Mouse (Mus musculus): ENCODE data around the gene Gimap7.

DNA sequence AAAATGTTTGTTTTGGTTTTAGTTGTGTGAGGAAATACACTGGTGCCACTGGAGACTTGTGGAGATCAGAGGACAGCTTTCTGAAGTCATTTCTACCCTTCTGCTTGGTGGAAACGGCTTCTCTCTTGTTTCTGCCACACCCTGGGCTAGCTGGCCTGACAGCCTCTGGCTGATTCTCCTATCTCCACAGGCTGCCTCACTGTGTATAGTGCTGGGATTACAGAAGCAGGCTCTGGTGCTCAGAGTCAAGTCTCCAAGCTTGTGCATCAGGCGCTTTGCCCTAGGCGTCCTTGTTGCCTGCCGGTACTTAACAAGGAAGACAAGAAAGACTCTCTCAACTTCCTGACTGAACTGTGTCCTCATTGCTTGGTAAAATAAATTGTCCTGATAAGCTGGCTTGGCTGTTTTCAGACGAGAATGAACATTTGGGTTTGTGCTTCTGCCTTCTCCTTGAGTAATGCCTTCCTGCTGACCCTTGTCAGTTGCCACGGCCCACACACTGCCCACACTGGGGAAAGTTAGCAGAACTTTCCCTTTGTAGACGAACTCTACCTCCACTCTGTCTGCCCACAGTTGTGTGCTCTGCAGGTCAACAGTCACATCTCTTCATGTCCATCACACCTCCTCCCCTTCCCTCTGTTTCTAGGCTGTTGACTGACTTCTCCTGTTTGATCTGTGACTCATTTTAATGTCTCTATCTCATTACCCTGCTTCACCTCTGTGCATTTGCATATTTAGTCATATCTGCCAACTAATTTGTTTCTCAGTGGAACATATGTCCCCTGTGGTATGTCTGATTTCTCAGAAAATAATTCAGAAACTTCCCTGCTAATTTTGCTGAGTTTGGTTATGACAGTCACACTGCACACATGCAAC lies 28.9 kb downstream of the Gimap7 start:
- TF ChIP-seq CTCF (IDR thresholded peaks at IDR 0.05; ENCODE audit: low read depth, low read length) (no peak), POLR2A (IDR thresholded peaks at IDR 0.05; ENCODE audit: extremely low read depth, insufficient read depth, low read length) (no peak)
